Mouse (Mus musculus): ENCODE data around the gene Col25a1. TPM values are rescaled to one million over a fixed set of nuclear protein-coding genes. Genes with fewer than 3 reads are reported as not detected.

The Col25a1 gene
- total RNA-seq, 2 experiments from 2014 or later: 77.6 to 79.5 TPM

- DNase-seq: no peak
These were observed 445.4 kb downstream of the Col25a1 start for GRCm38 (mm10) chr3:130576683-130577082.

GRCm38 (mm10) chr3:130579501-130579900, 448.2 kb downstream of the Col25a1 start:
- no peak for DNase-seq

- no peak for DNase-seq
These were observed 450.3 kb downstream of the Col25a1 start for GRCm38 (mm10) chr3:130581577-130581976.

- no peak for DNase-seq
These were observed 451.8 kb downstream of the Col25a1 start for GRCm38 (mm10) chr3:130582903-130583664.

GRCm38 (mm10) chr3:130584007-130584406, 452.7 kb downstream of the Col25a1 start:
- no peak for DNase-seq

- no peak for DNase-seq
These were observed 463.7 kb downstream of the Col25a1 start for GRCm38 (mm10) chr3:130595050-130595449.

- no peak for DNase-seq
These were observed 470.2 kb downstream of the Col25a1 start for GRCm38 (mm10) chr3:130601491-130601890.

- no peak for DNase-seq
These were observed 476.6 kb downstream of the Col25a1 start for GRCm38 (mm10) chr3:130607924-130608323.

- no peak for DNase-seq
These were observed 483.1 kb downstream of the Col25a1 start for GRCm38 (mm10) chr3:130614444-130614843.

- DNase-seq: no peak
These were observed 484.3 kb downstream of the Col25a1 start for GRCm38 (mm10) chr3:130615625-130616024.

- no peak for DNase-seq
These were observed 486.2 kb downstream of the Col25a1 start, which contains the start of gene Etnppl for GRCm38 (mm10) chr3:130617439-130617898. TSS of gene Etnppl (plus strand) at chr3:130617448.

- no peak for DNase-seq
These were observed 489.3 kb downstream of the Col25a1 start for GRCm38 (mm10) chr3:130620517-130621146.

GRCm38 (mm10) chr3:130628358-130628757, 497.1 kb downstream of the Col25a1 start:
- no peak for DNase-seq

- peak; percentile 11 to 12 for DNase-seq
These were observed 502.6 kb downstream of the Col25a1 start for GRCm38 (mm10) chr3:130633859-130634258.

- DNase-seq: no peak
These were observed 515.0 kb downstream of the Col25a1 start for GRCm38 (mm10) chr3:130646110-130646810.

Other genes starting within 250 kb of the Col25a1 start
- gene Casp6, start 230.1 kb upstream of the Col25a1 start, total RNA-seq (2021): 1 to 10 TPM; 7.0 to 8.6 TPM
- gene Mcub, start 161.3 kb upstream of the Col25a1 start, total RNA-seq (2021): 1 to 10 TPM; 3.0 to 3.2 TPM
- gene Sec24b, start 69.9 kb upstream of the Col25a1 start, total RNA-seq (2021): 10 to 100 TPM; 58.6 to 65.4 TPM